Mouse (Mus musculus) neutrophil, adult 5-6 weeks (primary cell): ENCODE data around the gene Layn. TPM values are rescaled to one million over a fixed set of nuclear protein-coding genes. Genes with fewer than 3 reads are reported as not detected.

Source experiments
- total RNA-seq: library from RNA; stranded (forward); fragments of 200-1000 nt; gene quantifications from 2 replicates; pipeline ENCODE4 v1.2.3, GENCODE M21; 2017

Gene Layn
- total RNA-seq, 1 experiment from 2014 or later, result 1.4 TPM

Other genes with a start within 250 kb of the Layn start
- gene Ppp2r1b, start 231.8 kb downstream of the Layn start, total RNA-seq, result 22.0 and 26.4 TPM in 2 replicates
- gene Sik2, start 68.0 kb downstream of the Layn start, total RNA-seq, result 31.4 and 33.9 TPM in 2 replicates
- not detected in 2 replicates for gene Btg4, start 16.2 kb downstream of the Layn start, total RNA-seq
- not detected in 2 replicates for gene 4833427G06Rik, start 25.0 kb upstream of the Layn start, total RNA-seq
- not detected in 2 replicates for gene Gm32742, start 88.4 kb upstream of the Layn start, total RNA-seq
- 296 and 308 TPM in 2 replicates for gene Pou2af1, start 136.6 kb upstream of the Layn start, total RNA-seq
- not detected in 2 replicates for gene Colca2, start 201.5 kb upstream of the Layn start, total RNA-seq